Mouse (Mus musculus): Measurements from ENCODE around the gene Rab3b. TPM values are rescaled to one million over a fixed set of nuclear protein-coding genes. Genes with fewer than 3 reads are reported as not detected.

Gene Rab3b
- polyA plus RNA-seq, 1 experiment, result 107 TPM

DNA sequence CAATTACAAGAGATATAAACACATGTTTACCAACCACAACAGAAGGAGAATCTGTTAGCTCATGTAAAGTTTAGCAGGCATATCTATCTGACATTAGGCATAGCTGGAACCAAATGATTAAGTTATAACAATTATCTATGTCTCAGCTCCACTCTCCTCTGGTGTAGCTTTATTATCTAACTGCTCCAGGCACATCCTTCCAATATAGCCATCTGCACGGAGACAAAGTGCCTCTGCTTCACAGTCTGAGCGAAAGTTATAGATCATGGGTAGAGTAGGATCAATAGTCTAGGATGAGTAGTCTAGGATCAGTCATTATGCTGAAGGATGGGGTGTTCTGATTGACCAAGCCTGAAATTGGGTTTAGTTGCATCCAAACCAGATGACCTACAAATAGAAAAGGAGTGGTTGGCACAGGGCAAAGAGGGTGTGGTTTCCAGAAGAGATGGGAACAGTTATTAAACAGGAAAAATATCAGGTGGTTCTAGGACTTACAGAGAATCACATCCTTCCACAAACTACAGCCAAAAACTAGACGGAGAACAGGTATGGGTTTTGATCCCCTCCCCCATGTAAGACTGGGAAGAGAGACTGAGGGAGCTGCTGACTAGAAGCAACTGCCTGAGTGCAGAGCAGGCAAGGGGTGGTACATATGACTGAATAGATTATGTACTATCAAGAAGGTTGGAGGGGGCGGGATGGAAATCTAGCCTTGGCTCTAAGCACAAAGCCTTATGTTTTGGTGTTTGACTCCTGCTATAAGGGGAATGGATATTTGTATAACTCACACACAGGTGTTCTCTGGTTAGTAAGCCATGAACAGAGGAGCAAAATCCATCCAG, 82.0 kb downstream of the Rab3b start:
- Histone ChIP-seq H3K4me3 (ENCODE audit: insufficient read depth, low read length) (no peak overlapping the region), H3K27ac (ENCODE audit: insufficient read depth, low read length) (no peak overlapping the region)
- TF ChIP-seq POLR2A (IDR thresholded peaks at IDR 0.05; ENCODE audit: extremely low read depth, insufficient read depth, low read length) (no peak), CTCF (IDR thresholded peaks at IDR 0.05; ENCODE audit: extremely low read depth, insufficient read depth, low read length) (no peak)

DNA sequence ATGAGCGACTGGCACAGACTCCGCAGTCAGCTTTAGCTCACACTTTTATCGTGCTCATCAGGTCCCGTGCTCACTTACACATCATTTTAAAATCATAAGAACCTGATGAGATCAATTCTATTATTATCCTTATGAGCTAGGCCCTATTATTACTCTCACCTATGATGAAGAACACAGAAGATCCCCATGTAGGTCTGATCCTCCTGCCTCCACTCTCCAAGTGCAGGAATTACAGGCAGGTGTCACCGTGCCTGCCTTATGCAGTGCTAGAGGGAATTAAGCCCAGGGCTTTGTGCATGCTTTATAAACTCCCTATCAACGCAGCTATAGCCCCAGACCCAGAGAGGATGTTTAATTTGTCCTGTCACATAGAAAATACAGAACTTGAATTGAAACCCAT, 84.2 kb downstream of the Rab3b start:
- no peak overlapping the region for H3K4me3 ChIP-seq (ENCODE audit: insufficient read depth, low read length)
- TF ChIP-seq CTCF (IDR thresholded peaks at IDR 0.05; ENCODE audit: extremely low read depth, insufficient read depth, low read length), result no peak
- no peak for TF ChIP-seq POLR2A (IDR thresholded peaks at IDR 0.05; ENCODE audit: extremely low read depth, insufficient read depth, low read length)
- H3K4me1 ChIP-seq (ENCODE audit: control insufficient read depth, insufficient read depth, low read length), result no peaks in the 10 kb centered on the region
- H3K27ac ChIP-seq (ENCODE audit: insufficient read depth, low read length), result no peak overlapping the region

More for the DNA sequence above, 82.0 kb downstream of the Rab3b start:
- H3K4me1 ChIP-seq (ENCODE audit: control insufficient read depth, insufficient read depth, low read length), result no peaks in the 10 kb centered on the region

DNA sequence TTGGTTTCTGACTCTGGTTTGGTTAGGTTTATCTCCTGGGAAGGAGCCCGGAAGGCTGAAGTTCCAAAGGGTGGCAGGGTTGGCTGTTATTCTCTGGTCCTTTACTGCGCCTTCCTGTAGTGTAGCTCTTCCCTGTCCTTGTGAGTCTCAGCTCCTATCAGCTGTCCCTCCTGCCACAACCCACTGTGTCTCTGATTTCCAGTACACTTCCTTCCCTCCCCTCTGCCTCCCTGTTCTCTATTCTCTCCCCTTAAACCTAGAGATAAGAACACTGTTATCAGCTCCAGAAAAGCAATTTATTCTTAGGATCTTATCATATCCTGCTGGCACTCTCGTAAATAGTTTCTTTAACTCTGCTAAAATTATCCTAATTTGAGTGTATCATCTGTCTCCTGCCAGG, 90.7 kb downstream of the Rab3b start:
- Histone ChIP-seq H3K27ac (ENCODE audit: insufficient read depth, low read length) (no peak overlapping the region), H3K4me3 (ENCODE audit: insufficient read depth, low read length) (no peak overlapping the region), H3K4me1 (ENCODE audit: control insufficient read depth, insufficient read depth, low read length) (no peaks in the 10 kb centered on the region)
- TF ChIP-seq CTCF (IDR thresholded peaks at IDR 0.05; ENCODE audit: extremely low read depth, insufficient read depth, low read length) (no peak), POLR2A (IDR thresholded peaks at IDR 0.05; ENCODE audit: extremely low read depth, insufficient read depth, low read length) (no peak)

DNA sequence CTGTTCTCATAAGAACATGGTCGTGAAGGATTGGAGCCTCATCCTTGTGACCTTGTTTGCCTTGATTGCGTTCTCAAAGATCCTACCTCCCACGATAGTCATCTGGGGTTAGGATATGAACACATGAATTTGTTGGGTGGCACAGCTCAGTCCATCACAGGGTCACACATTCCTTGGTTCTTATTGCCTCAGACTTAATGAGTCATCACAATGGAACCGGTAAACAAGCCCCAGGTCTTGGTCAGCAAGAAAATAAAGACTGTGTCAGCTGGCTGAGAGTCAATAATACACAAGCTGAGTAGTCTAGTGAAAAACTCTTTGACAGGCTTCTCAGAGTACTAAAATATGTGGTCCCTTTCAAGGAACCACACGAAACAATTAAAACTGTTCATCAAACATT, 92.2 kb downstream of the Rab3b start:
- H3K27ac ChIP-seq (ENCODE audit: insufficient read depth, low read length), result no peak overlapping the region
- TF ChIP-seq CTCF (IDR thresholded peaks at IDR 0.05; ENCODE audit: extremely low read depth, insufficient read depth, low read length) (no peak), POLR2A (IDR thresholded peaks at IDR 0.05; ENCODE audit: extremely low read depth, insufficient read depth, low read length) (no peak)
- H3K4me1 ChIP-seq (ENCODE audit: control insufficient read depth, insufficient read depth, low read length), result no peaks in the 10 kb centered on the region
- H3K4me3 ChIP-seq (ENCODE audit: insufficient read depth, low read length), result no peak overlapping the region

DNA sequence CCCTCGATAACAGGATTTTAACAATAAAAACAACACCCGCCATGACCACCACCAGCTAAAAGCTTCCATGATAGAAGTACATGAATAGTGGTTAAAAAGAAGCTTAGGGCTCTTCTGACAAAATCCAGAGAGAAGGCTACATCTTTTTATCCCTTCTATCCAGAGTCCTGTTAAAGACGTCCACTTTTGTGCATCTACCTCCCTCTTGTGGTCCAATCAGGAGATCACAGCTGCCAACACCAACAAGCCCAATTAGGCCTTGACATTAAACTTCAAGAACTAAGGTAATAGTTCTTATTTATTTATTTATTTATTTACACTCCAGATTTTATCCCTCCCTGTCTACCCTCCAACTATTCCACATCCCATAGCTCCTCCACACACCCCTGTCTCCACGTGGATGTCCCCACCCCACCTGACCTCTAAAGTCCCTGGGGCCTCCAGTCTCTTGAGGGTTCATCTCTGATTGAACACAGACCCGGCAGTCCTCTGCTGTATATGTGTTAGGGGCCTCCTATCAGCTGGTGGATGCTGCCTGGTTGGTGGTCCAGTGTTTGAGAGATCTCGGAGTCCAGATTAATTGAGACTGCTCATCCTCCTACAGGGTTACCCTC, 97.7 kb downstream of the Rab3b start:
- Histone ChIP-seq H3K4me3 (ENCODE audit: insufficient read depth, low read length) (no peak overlapping the region), H3K4me1 (ENCODE audit: control insufficient read depth, insufficient read depth, low read length) (no peaks in the 10 kb centered on the region), H3K27ac (ENCODE audit: insufficient read depth, low read length) (no peak overlapping the region)
- TF ChIP-seq POLR2A (IDR thresholded peaks at IDR 0.05; ENCODE audit: extremely low read depth, insufficient read depth, low read length) (no peak), CTCF (IDR thresholded peaks at IDR 0.05; ENCODE audit: extremely low read depth, insufficient read depth, low read length) (peak; percentile 90)

DNA sequence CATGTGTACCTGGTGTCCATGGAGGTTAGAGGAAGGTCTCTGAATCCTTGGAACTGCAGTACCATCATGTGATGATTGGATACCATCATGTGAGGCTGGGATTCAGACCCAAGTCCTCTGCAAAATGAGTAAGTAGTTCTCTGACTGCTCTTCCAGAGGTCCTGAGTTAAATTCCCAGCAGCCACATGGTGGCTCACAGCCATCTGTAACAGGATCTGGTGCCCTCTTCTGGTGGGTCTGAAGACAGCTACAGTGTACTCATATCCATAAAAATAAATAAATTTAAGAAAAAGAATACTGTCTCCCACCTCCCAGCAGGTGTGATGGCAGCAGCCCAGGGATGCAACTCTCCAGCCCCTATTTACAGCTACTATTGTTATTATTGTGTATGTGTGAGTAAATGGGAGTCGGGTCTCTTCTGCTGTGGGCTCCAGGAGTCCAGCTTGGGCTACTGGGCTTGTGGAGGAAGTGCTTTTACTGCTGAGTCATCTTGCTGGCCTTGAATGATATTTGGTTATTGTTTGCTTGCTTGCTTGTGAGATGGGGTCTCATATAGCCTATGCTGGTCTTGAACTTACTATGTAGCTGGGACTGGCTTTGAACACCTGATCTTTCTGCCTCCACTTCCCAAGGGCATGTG, 108.1 kb downstream of the Rab3b start:
- Histone ChIP-seq H3K27ac (ENCODE audit: insufficient read depth, low read length) (no peak overlapping the region), H3K4me1 (ENCODE audit: control insufficient read depth, insufficient read depth, low read length) (no peaks in the 10 kb centered on the region), H3K4me3 (ENCODE audit: insufficient read depth, low read length) (no peak overlapping the region)
- TF ChIP-seq POLR2A (IDR thresholded peaks at IDR 0.05; ENCODE audit: extremely low read depth, insufficient read depth, low read length) (no peak), CTCF (IDR thresholded peaks at IDR 0.05; ENCODE audit: extremely low read depth, insufficient read depth, low read length) (no peak)

DNA sequence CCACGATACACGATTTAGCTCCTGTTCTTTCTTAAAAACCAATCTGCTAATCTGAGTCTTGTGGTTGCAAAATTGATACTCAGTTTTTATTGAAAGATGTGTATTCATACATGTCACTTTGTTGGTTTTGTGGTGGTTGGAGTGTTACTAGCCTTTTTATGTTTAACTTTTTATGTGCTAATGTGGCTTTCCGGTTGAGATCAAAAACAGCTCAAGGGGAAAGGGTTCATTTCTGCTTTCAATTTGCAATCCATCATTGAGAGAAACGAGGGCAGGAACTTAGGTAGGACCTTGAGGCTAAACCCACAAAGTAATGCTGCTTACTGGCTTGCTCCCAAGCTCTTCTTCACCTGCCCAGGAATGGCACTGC, 108.6 kb downstream of the Rab3b start:
- TF ChIP-seq POLR2A (IDR thresholded peaks at IDR 0.05; ENCODE audit: extremely low read depth, insufficient read depth, low read length), result no peak
- TF ChIP-seq CTCF (IDR thresholded peaks at IDR 0.05; ENCODE audit: extremely low read depth, insufficient read depth, low read length), result no peak
- H3K4me1 ChIP-seq (ENCODE audit: control insufficient read depth, insufficient read depth, low read length), result no peaks in the 10 kb centered on the region
- H3K4me3 ChIP-seq (ENCODE audit: insufficient read depth, low read length), result no peak overlapping the region
- no peak overlapping the region for H3K27ac ChIP-seq (ENCODE audit: insufficient read depth, low read length)

DNA sequence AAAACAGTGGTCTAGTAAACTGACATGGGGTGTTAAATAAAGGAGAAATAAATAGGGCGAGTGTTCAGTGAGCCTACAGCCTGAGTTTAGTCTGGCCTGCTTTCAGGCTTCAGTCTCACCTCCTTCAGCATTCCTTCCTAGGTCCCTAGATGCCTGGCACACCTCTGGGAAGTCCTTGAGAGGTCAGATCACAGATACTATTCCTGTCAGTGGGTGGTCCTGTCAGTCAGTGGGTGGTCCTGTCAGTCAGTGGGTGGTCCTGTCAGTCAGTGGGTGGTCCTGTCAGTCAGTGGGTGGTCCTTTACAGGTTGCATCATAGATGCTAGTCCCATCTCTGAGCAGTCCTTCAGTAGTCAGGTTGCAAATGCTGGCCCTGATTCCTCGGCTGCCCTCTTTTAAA, 110.6 kb downstream of the Rab3b start:
- H3K4me1 ChIP-seq (ENCODE audit: control insufficient read depth, insufficient read depth, low read length), result no peaks in the 10 kb centered on the region
- TF ChIP-seq POLR2A (IDR thresholded peaks at IDR 0.05; ENCODE audit: extremely low read depth, insufficient read depth, low read length) (no peak), CTCF (IDR thresholded peaks at IDR 0.05; ENCODE audit: extremely low read depth, insufficient read depth, low read length) (no peak)
- H3K27ac ChIP-seq (ENCODE audit: insufficient read depth, low read length), result no peak overlapping the region
- H3K4me3 ChIP-seq (ENCODE audit: insufficient read depth, low read length), result no peak overlapping the region

DNA sequence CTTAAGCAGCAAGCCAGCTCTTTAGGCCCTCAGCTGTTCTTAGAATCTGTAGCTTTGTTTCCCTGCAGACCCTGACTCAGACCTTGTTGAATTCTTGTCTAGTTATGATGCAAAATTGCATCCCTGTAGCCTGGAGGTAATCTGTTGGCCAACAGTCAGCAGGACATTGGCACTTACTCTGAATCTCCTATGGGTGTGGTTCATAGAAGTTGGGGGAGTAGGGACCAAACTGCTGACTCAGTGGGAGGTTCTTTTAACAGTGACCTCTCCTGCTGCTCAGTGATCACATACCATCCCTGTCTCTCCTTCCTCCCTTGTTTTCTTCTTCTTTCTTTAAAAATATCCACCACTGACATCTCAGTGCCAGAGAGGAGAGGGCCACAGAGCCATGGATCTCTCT, 111.2 kb downstream of the Rab3b start:
- TF ChIP-seq CTCF (IDR thresholded peaks at IDR 0.05; ENCODE audit: extremely low read depth, insufficient read depth, low read length) (no peak), POLR2A (IDR thresholded peaks at IDR 0.05; ENCODE audit: extremely low read depth, insufficient read depth, low read length) (no peak)
- Histone ChIP-seq H3K4me3 (ENCODE audit: insufficient read depth, low read length) (no peak overlapping the region), H3K4me1 (ENCODE audit: control insufficient read depth, insufficient read depth, low read length) (no peaks in the 10 kb centered on the region), H3K27ac (ENCODE audit: insufficient read depth, low read length) (no peak overlapping the region)

Measured in cortical plate, adult 2 months (tissue).